Mouse (Mus musculus) myocyte (in vitro differentiated cells): ENCODE results near the gene Otx1. TPM values are rescaled to one million over a fixed set of nuclear protein-coding genes. Genes with fewer than 3 reads are reported as not detected.

ENCODE experiments used
- H3K27me3 ChIP-seq: one replicate; pipeline ENCODE4 v1.6.1; 2011; ENCODE audit not compliant: control insufficient read depth, insufficient read depth, insufficient read length
- H3K36me3 ChIP-seq: one replicate; pipeline ENCODE4 v1.6.1; 2011; ENCODE audit not compliant: control insufficient read depth, insufficient read depth
- H3K4me2 ChIP-seq: one replicate; pipeline ENCODE4 v1.6.1; 2011; ENCODE audit warnings: low read depth, control low read depth
- H3K4me3 ChIP-seq: one replicate; pipeline ENCODE4 v1.5.1; 2011; ENCODE audit warnings: mild to moderate bottlenecking, control low read depth, moderate library complexity
- H3K79me2 ChIP-seq: one replicate; pipeline ENCODE4 v1.6.1; 2011; ENCODE audit not compliant: control insufficient read depth, insufficient read depth
- H3ac ChIP-seq: one replicate; pipeline ENCODE4 v1.6.1; 2011; ENCODE audit not compliant: control insufficient read depth, insufficient read length
- CEBPB ChIP-seq: IDR thresholded peaks from 2 replicates; pipeline ENCODE4 v1.6.1; 2011; ENCODE audit warnings: mild to moderate bottlenecking, moderate library complexity; ENCODE audit not compliant: poor library complexity, insufficient read depth, severe bottlenecking
- E2F4 ChIP-seq: IDR thresholded peaks from one replicate; pipeline ENCODE4 v1.6.1; 2011; ENCODE audit warnings: mild to moderate bottlenecking, control low read depth, moderate library complexity; ENCODE audit not compliant: insufficient read depth
- MAX ChIP-seq: IDR thresholded peaks from one replicate; pipeline ENCODE4 v1.6.1; 2011; ENCODE audit warnings: low read depth, mild to moderate bottlenecking, control low read depth
- MYOD1 ChIP-seq, 3 experiments: IDR thresholded peaks; one replicate each; pipeline ENCODE4 v1.6.1; 2011; ENCODE audit warnings: control low read depth in 2 of 3, low read depth in 2 of 3, mild to moderate bottlenecking in 2 of 3, moderate library complexity in 1 of 3; ENCODE audit not compliant: insufficient read length in 2 of 3, control insufficient read depth in 1 of 3
- MYOG ChIP-seq, 3 experiments: IDR thresholded peaks; one replicate each; pipeline ENCODE4 v1.6.1; 2011; ENCODE audit warnings: control low read depth in 2 of 3, low read depth in 2 of 3, mild to moderate bottlenecking in 2 of 3; ENCODE audit not compliant: insufficient read length in 2 of 3, control insufficient read depth in 1 of 3, insufficient read depth in 1 of 3
- POLR2A ChIP-seq: IDR thresholded peaks from one replicate; pipeline ENCODE4 v1.6.1; 2011; ENCODE audit warnings: low read depth, mild to moderate bottlenecking, control low read depth, moderate library complexity; ENCODE audit not compliant: insufficient read length
- POLR2AphosphoS2 ChIP-seq: IDR thresholded peaks from one replicate; pipeline ENCODE4 v1.6.1; 2011; ENCODE audit warnings: low read depth, control low read depth; ENCODE audit not compliant: insufficient read length
- REST ChIP-seq: IDR thresholded peaks from one replicate; pipeline ENCODE4 v1.6.1; 2011; ENCODE audit warnings: mild to moderate bottlenecking, control low read depth, moderate library complexity; ENCODE audit not compliant: insufficient read depth, insufficient read length
- SRF ChIP-seq: IDR thresholded peaks from one replicate; pipeline ENCODE4 v1.6.1; 2011; ENCODE audit warnings: low read depth; ENCODE audit not compliant: control insufficient read depth, insufficient read length
- TCF12 ChIP-seq: IDR thresholded peaks from one replicate; pipeline ENCODE4 v1.6.1; 2011; ENCODE audit warnings: mild to moderate bottlenecking, control low read depth; ENCODE audit not compliant: poor library complexity, insufficient read depth, severe bottlenecking
- TCF3 ChIP-seq: IDR thresholded peaks from one replicate; pipeline ENCODE4 v1.6.1; 2011; ENCODE audit warnings: low read depth, control low read depth; ENCODE audit not compliant: insufficient read length
- USF1 ChIP-seq: IDR thresholded peaks from one replicate; pipeline ENCODE4 v1.6.1; 2011; ENCODE audit warnings: low read depth, mild to moderate bottlenecking, control low read depth, moderate library complexity
- polyA plus RNA-seq: library from polyadenylated mRNA; unstranded; fragments of >200 nt; fragmentation: generic; extraction: Trizol; gene quantifications from one replicate; pipeline ENCODE4 v1.2.1, GENCODE M21; 2012; ENCODE audit warnings: missing spikeins

Otx1 gene
- polyA plus RNA-seq = 0.72 TPM

DNA sequence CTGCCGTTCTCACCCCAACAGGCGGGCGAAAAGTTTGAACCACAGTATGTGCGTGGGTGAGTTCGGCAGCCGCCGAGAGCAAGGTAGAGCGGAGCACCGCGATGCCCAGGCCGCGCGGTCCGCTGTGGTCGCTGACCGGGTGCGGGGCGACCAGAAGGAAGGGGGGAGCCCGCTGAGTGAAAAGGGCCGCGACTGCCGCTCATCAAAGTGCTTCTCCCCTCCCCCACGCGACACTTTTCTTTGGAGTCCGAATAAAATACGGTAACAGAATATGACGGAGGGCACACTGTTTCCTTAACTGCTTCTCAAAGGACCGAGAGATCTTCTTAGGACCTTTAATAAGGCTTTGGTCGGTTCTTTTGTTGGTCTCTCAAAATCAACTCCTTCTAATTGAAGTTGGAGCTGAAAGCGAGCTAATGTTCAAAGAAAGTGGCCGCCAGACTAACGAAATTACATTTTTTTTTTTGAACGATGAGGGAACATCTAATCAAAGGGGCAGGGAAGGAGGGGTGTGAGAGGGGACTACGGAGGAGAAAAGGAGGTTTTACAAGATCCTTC is at the start of gene Otx1:
Otx1 (minus strand) TSS at position 115 of the 558 bp plus-strand sequence.
- peak within 1 kb of the TSS; percentile 99 for H3K4me2 ChIP-seq
- no peaks in the 10 kb centered on the region for H3K36me3 ChIP-seq
- no peaks in the 10 kb centered on the region for H3K79me2 ChIP-seq
- no peaks in the 10 kb centered on the region for H3K27me3 ChIP-seq
- TF ChIP-seq MYOG (IDR thresholded peaks at IDR 0.05; ENCODE audit: control insufficient read depth in 1 of 3, insufficient read depth in 1 of 3, insufficient read length in 2 of 3, low read depth in 2 of 3) (no peak), TCF3 (no peak)
- H3K4me3 ChIP-seq = peak within 1 kb of the TSS; percentile 40
- peak within 1 kb of the TSS; percentile 66 for H3ac ChIP-seq

DNA sequence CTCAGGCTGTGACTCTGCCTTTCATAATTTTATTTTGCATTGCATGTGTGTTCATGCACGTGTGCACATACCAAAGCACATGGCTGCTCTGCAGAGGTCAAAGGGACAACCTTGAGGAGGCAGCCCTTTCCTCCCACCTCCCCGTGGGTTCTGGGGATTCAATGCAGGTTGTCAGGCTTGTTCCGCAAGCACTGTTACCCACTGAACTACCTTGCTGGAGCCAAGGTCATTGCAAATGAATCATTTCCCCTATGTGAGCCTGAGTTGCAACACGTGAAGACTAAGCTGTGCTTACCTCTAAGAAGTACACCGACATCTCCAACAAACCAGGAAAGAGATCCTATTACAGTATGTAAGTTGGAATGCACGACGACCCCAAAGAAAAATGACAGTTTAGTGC is 48.2 kb upstream of the Otx1 start:
- peaks cover 6% of the 10 kb centered on the region for H3K36me3 ChIP-seq
- TF ChIP-seq SRF (no peak), POLR2AphosphoS2 (no peak), MYOG (IDR thresholded peaks at IDR 0.05; ENCODE audit: control insufficient read depth in 1 of 3, insufficient read depth in 1 of 3, insufficient read length in 2 of 3, low read depth in 2 of 3) (no peak), CEBPB (no peak), USF1 (no peak), MYOD1 (IDR thresholded peaks at IDR 0.05; ENCODE audit: control insufficient read depth in 1 of 3, insufficient read length in 2 of 3, low read depth in 2 of 3) (no peak), POLR2A (no peak), MAX (no peak), REST (no peak)
- no peaks in the 10 kb centered on the region for H3K79me2 ChIP-seq
- no peak overlapping the region for H3K4me2 ChIP-seq
- no peak overlapping the region for H3K4me3 ChIP-seq
- H3ac ChIP-seq = no peak overlapping the region
- no peaks in the 10 kb centered on the region for H3K27me3 ChIP-seq

DNA sequence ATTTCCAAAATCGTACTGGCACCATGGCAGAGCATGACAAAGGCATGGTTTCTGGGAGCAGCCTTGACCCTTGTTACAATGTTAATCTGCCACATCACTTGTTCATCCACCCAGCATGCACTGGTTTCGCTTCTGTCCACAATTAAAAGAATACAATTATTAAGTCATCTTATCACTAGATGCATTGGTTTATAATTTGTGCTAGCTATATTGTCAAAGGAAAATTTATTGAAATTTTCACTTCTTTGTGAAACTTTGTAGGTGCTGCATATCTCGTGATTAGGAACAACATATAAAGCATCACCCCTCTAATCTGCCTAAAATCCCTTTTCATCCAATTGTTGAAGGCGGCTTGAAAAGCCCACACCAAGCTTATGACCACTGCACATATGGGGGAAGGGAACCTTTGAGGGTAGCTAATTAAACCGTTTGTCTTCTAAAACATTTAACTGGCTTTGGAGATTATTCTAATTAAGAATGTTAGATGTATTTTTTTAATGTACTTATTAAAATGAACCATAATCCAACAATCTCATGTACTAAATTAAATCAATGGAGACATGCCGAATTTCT is 37.2 kb upstream of the Otx1 start:
- TF ChIP-seq POLR2AphosphoS2 (no peak), MYOD1 (IDR thresholded peaks at IDR 0.05; ENCODE audit: control insufficient read depth in 1 of 3, insufficient read length in 2 of 3, low read depth in 2 of 3) (no peak), CEBPB (no peak), E2F4 (no peak), MAX (no peak)
- Histone ChIP-seq H3K4me3 (no peak overlapping the region), H3K79me2 (no peaks in the 10 kb centered on the region), H3K27me3 (no peaks in the 10 kb centered on the region), H3K36me3 (no peaks in the 10 kb centered on the region), H3ac (no peak overlapping the region), H3K4me2 (no peak overlapping the region)

DNA sequence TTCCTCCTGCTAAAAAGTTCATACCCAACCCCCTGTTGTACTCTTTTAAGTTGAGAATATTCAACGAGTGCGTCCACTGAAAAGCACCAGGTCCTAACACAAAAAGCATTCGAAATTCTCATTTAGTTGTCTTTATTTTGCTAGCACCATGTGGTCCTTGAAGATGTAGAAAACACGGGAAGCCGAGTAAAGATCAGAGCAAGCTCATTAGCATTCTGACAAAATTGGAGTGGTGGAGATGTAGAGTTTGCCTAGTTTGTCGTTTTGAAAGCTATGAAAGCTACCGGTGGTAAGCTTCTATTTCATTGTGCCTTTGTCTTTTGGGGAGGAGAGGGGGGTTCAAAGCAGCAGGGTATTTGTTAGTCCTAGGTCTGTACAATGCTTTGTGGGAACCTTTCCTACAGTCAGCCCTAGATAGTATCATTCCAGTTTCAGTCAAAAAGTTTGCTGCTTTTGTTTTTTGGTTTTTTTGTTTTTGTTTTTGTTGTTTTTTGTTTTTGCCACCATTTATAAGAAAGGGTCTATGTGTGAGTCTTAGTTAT is 31.9 kb upstream of the Otx1 start:
- Histone ChIP-seq H3ac (no peak overlapping the region), H3K79me2 (no peaks in the 10 kb centered on the region), H3K4me3 (no peak overlapping the region), H3K27me3 (no peaks in the 10 kb centered on the region), H3K36me3 (no peaks in the 10 kb centered on the region), H3K4me2 (no peak overlapping the region)
- TF ChIP-seq MYOD1 (IDR thresholded peaks at IDR 0.05; ENCODE audit: control insufficient read depth in 1 of 3, insufficient read length in 2 of 3, low read depth in 2 of 3) (no peak), REST (no peak), USF1 (no peak), TCF3 (no peak), POLR2A (no peak), MYOG (IDR thresholded peaks at IDR 0.05; ENCODE audit: control insufficient read depth in 1 of 3, insufficient read depth in 1 of 3, insufficient read length in 2 of 3, low read depth in 2 of 3) (no peak), TCF12 (no peak), E2F4 (no peak), POLR2AphosphoS2 (no peak)

DNA sequence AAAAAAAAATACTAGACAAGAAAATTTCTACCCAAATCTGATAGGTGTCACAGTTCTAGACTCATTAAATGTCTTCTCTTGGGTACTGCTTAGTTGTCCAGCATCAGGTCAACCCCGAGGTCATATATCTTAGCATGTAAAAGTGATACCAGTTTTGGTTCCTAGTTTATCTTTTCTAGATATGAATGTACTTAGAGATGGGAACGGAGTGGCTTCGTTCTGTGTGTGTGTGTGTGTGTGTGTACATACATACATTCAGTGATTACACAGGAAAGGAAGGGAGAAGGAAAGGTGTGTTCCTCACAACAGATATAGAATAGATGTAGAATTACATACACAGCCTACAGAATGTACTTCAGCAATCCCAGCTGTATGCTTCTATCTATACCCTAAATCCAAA is 30.9 kb upstream of the Otx1 start:
- Histone ChIP-seq H3K4me2 (no peak overlapping the region), H3K27me3 (no peaks in the 10 kb centered on the region), H3K4me3 (no peak overlapping the region), H3ac (no peak overlapping the region), H3K79me2 (no peaks in the 10 kb centered on the region), H3K36me3 (no peaks in the 10 kb centered on the region)
- TF ChIP-seq TCF3 (no peak), SRF (no peak), MAX (no peak), REST (no peak), CEBPB (no peak), E2F4 (no peak)
